Mouse (Mus musculus) erythroblast, embryonic 14.5 days (primary cell): Measurements from ENCODE around the gene Sumo2.

ENCODE experiments used
- GATA1 ChIP-seq: IDR thresholded peaks from 2 replicates; pipeline ENCODE4 v1.6.1; 2012; ENCODE audit warnings: low read length, inconsistent platforms, mixed read lengths
- TAL1 ChIP-seq: IDR thresholded peaks from 3 replicates; pipeline ENCODE4 v1.6.1; 2012; ENCODE audit warnings: low read length, inconsistent platforms, mixed read lengths

GRCm38 (mm10) chr11:115475025-115475757 lies 60.9 kb downstream of the Sumo2 start, which contains the start of gene Armc7:
- TF ChIP-seq TAL1 = no peak
- no peak for TF ChIP-seq GATA1
